Mouse (Mus musculus): ENCODE measurements around the gene Serpinb9b.

GRCm38 (mm10) chr13:33013271-33013670 lies 13.9 kb upstream of the Serpinb9b start:
- TF ChIP-seq ZNF384 (IDR thresholded peaks at IDR 0.05; ENCODE audit: low read depth, low read length) (no peak), HCFC1 (IDR thresholded peaks at IDR 0.05; ENCODE audit: borderline replicate concordance, insufficient read depth, low read length) (no peak)
